Mouse (Mus musculus) spleen, adult 10 weeks (tissue): ENCODE measurements around the gene 4931406C07Rik. TPM values are rescaled to one million over a fixed set of nuclear protein-coding genes. Genes with fewer than 3 reads are reported as not detected.

Source experiments
- polyA plus RNA-seq: library from polyadenylated mRNA; stranded (reverse); fragments of 350-450 nt; fragmentation: Illumina TruSeq; extraction: RNeasy Lipid Tissue Mini Kit (QIAGEN cat#74804); gene quantifications from one replicate; pipeline ENCODE4 v1.2.3, GENCODE M21; 2015; ENCODE audit warnings: low replicate concordance; ENCODE audit not compliant: insufficient read depth

4931406C07Rik gene
- polyA plus RNA-seq, result 29.1 TPM

GRCm38 (mm10) chr9:15306398-15307119 lies at the start of gene 4931406C07Rik:
4931406C07Rik (minus strand) TSS chr9:15306448.

GRCm38 (mm10) chr9:15305503-15306397 lies 498 bp downstream of the 4931406C07Rik start, which contains the start of gene Taf1d:
Taf1d (plus strand) TSS chr9:15306214.

GRCm38 (mm10) chr9:15279649-15280490 lies 26.4 kb downstream of the 4931406C07Rik start, which contains the start of gene Med17:
Med17 (minus strand) TSS chr9:15279931.

GRCm38 (mm10) chr9:15239042-15239925 lies 67.0 kb downstream of the 4931406C07Rik start, which contains the start of gene Vstm5:
Vstm5 (plus strand) TSS chr9:15239045.

Other genes starting within 250 kb of the 4931406C07Rik start
- gene Hephl1, start 194.3 kb downstream of the 4931406C07Rik start, polyA plus RNA-seq, result not detected
- 0.52 TPM for gene Vstm5, start 67.4 kb downstream of the 4931406C07Rik start, polyA plus RNA-seq
- gene Med17, start 26.5 kb downstream of the 4931406C07Rik start, polyA plus RNA-seq, result 49.4 TPM
- gene Taf1d, start 234 bp downstream of the 4931406C07Rik start, polyA plus RNA-seq, result 147 TPM
- 50.5 TPM for gene Cep295, start 51.3 kb upstream of the 4931406C07Rik start, polyA plus RNA-seq
- gene Smco4, start 187.0 kb upstream of the 4931406C07Rik start, polyA plus RNA-seq, result 9.4 TPM